8 mouse cellular contexts compared by ENCODE assay signal in the genomic region with DNA sequence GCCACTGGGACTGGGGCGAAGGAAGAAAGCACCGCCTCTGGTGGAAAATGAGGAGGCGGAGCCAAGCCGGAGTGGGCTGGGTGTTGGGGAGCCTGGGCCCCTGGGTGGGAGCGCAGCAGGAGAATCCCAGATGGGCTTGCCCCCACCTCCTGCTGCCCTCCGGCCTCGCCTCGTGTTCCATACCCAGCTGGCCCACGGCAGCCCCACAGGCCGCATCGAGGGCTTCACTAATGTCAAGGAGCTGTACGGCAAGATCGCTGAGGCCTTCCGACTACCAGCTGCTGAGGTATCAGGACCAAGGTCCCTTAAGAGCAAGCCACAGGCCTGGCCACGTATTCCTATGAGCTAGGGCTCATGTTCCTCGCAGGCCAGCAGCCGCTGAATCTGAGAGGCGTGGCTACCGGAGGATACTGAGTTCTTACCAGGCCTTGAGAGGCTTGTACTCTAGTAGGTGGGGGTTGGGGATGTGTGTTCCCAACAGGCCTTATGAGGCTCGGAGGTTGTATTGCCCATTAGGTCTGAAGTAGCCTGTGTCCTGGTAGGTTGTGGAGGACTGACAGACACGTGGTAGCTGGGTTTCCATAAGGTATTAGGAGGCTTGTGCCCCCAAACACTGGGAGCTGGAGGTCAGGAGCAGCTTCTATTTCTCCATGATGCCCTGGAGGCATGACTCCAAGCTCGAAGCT. TPM values are rescaled to one million over a fixed set of nuclear protein-coding genes. Genes with fewer than 3 reads are reported as not detected.
DNase-seq lines count a peak whose midpoint lies in the region; ATAC-seq and TF ChIP-seq lines count a peak whose summit lies in the region.

No protein-coding gene starts in this region.

- H3K4me1 ChIP-seq in E14TG2a.4 (replicated peaks; ENCODE audit: low read depth, low read length) = peaks cover 80% of the 10 kb centered on the region
- H3K4me1 ChIP-seq in hindbrain, embryonic 10.5 days (replicated peaks) = peaks cover 54% of the 10 kb centered on the region
- peaks cover 51% of the 10 kb centered on the region for H3K4me1 ChIP-seq in limb, embryonic 13.5 days
- H3K4me1 ChIP-seq in neural tube, embryonic 14.5 days (ENCODE audit: control insufficient read depth, insufficient read depth, low read length) = peaks cover 13% of the 10 kb centered on the region; the same call in 1 of the 2 replicates

- no peaks in the 10 kb centered on the region for H3K27me3 ChIP-seq in E14TG2a.4 (ENCODE audit: insufficient read depth, low read length)
- no peaks in the 10 kb centered on the region for H3K27me3 ChIP-seq in hindbrain, embryonic 10.5 days (ENCODE audit: insufficient read depth, poor library complexity, severe bottlenecking)
- no peaks in the 10 kb centered on the region for H3K27me3 ChIP-seq in limb, embryonic 13.5 days
- no peaks in the 10 kb centered on the region for H3K27me3 ChIP-seq in neural tube, embryonic 14.5 days (ENCODE audit: control insufficient read depth, insufficient read depth, low read length)

- 17% methylated on average over 22 of the region's 22 CpGs for WGBS in hindbrain, embryonic 10.5 days
- 11% methylated on average over 22 of the region's 22 CpGs for WGBS in limb, embryonic 13.5 days
- 15% methylated on average over 22 of the region's 22 CpGs for WGBS in neural tube, embryonic 14.5 days

- H3K36me3 ChIP-seq in E14TG2a.4 (ENCODE audit: insufficient read depth, low read length) = peaks cover 72% of the 10 kb centered on the region
- H3K36me3 ChIP-seq in hindbrain, embryonic 10.5 days = peaks cover 49% of the 10 kb centered on the region
- H3K36me3 ChIP-seq in limb, embryonic 13.5 days = peaks cover 29% of the 10 kb centered on the region
- H3K36me3 ChIP-seq in neural tube, embryonic 14.5 days (ENCODE audit: control insufficient read depth, insufficient read depth, low read length) = peaks cover 4% of the 10 kb centered on the region; the same call in 1 of the 2 replicates

- peak overlapping the region; percentile 57 for H3K27ac ChIP-seq in hindbrain, embryonic 10.5 days
- no peak overlapping the region for H3K27ac ChIP-seq in limb, embryonic 13.5 days
- H3K27ac ChIP-seq in neural tube, embryonic 14.5 days (ENCODE audit: low read depth, low read length) = no peak overlapping the region; the same call in 1 of the 2 replicates

- H3K4me3 ChIP-seq in E14TG2a.4 (replicated peaks; ENCODE audit: low read length) = peak overlapping the region; percentile 39
- H3K4me3 ChIP-seq in hindbrain, embryonic 10.5 days = peak overlapping the region; percentile 14; the same call in 1 of the 2 replicates
- H3K4me3 ChIP-seq in limb, embryonic 13.5 days = peak overlapping the region; percentile 26
- H3K4me3 ChIP-seq in neural tube, embryonic 14.5 days (ENCODE audit: low read depth, low read length) = no peak overlapping the region

- peak overlapping the region; percentile 55 for H3K9ac ChIP-seq in limb, embryonic 13.5 days
- H3K9ac ChIP-seq in neural tube, embryonic 14.5 days (replicated peaks; ENCODE audit: low read depth, low read length) = no peak overlapping the region

- TF ChIP-seq CTCF in E14TG2a.4 (conservative IDR thresholded peaks at IDR 0.05; ENCODE audit: low read length) = no peak

- DNase-seq in Muller cell, postnatal 12 days (ENCODE audit: inconsistent ontology term) = peak; percentile 23
- peak; percentile 46 for DNase-seq in hindbrain, embryonic 10.5 days (ENCODE audit: low spot score)
- no peak for DNase-seq in frontal cortex, postnatal 25 days (ENCODE audit: low spot score in 2 of 2)
- no peak for DNase-seq in layer of hippocampus, postnatal 14 days (ENCODE audit: low spot score in 2 of 2)
- no peak for DNase-seq in cerebellum, adult 9-10 months

- ATAC-seq in limb, embryonic 13.5 days (ENCODE audit: low FRiP score, low read depth) = peak; percentile 45; the same call in 1 of the 2 replicates
- ATAC-seq in neural tube, embryonic 14.5 days (ENCODE audit: low read depth) = no peak; the same call in 1 of the 2 replicates

- H3K4me2 ChIP-seq in limb, embryonic 13.5 days (replicated peaks) = peak overlapping the region; percentile 51
- H3K4me2 ChIP-seq in neural tube, embryonic 14.5 days (ENCODE audit: low read depth, low read length) = peak overlapping the region; percentile 11; the same call in 1 of the 2 replicates

- no peaks in the 10 kb centered on the region for H3K9me3 ChIP-seq in E14TG2a.4 (ENCODE audit: low read length)
- H3K9me3 ChIP-seq in hindbrain, embryonic 10.5 days = no peaks in the 10 kb centered on the region
- no peaks in the 10 kb centered on the region for H3K9me3 ChIP-seq in limb, embryonic 13.5 days
- H3K9me3 ChIP-seq in neural tube, embryonic 14.5 days (ENCODE audit: control insufficient read depth, low read length) = no peaks in the 10 kb centered on the region

RNA-seq across cellular contexts. Expression of a gene that starts 5.3 kb away (rescaled TPM):
- polyA plus RNA-seq in hindbrain, embryonic 10.5 days (2016; fragmentation: Nextera tagmentation; extraction: Ambion mirVana) = 0.58 and 0.62 TPM in 2 replicates
- polyA plus RNA-seq in limb, embryonic 13.5 days (2015; fragmentation: Nextera tagmentation; extraction: Ambion mirVana) = 0.89 and 1.2 TPM in 2 replicates
- polyA plus RNA-seq in neural tube, embryonic 14.5 days (2014; fragmentation: Nextera tagmentation; extraction: Ambion mirVana) = 0.71 and 1.4 TPM in 2 replicates
- total RNA-seq in layer of hippocampus, postnatal 14 days (2021) = 1 to 10 TPM; 1.3 to 1.9 TPM

RNA-seq across cellular contexts. Expression of a gene that starts 8.7 kb away (rescaled TPM):
- 221 and 240 TPM in 2 replicates for polyA plus RNA-seq in hindbrain, embryonic 10.5 days (2016; fragmentation: Nextera tagmentation; extraction: Ambion mirVana)
- polyA plus RNA-seq in limb, embryonic 13.5 days (2015; fragmentation: Nextera tagmentation; extraction: Ambion mirVana) = 163 and 167 TPM in 2 replicates
- 90.2 and 104 TPM in 2 replicates for polyA plus RNA-seq in neural tube, embryonic 14.5 days (2014; fragmentation: Nextera tagmentation; extraction: Ambion mirVana)
- 10 to 100 TPM; 77.9 to 78.5 TPM for total RNA-seq in layer of hippocampus, postnatal 14 days (2021)

RNA-seq across cellular contexts. Expression of a gene that starts 37.8 kb away (rescaled TPM):
- polyA plus RNA-seq in hindbrain, embryonic 10.5 days (2016; fragmentation: Nextera tagmentation; extraction: Ambion mirVana) = 28.2 and 29.9 TPM in 2 replicates
- polyA plus RNA-seq in limb, embryonic 13.5 days (2015; fragmentation: Nextera tagmentation; extraction: Ambion mirVana) = 28.7 and 29.8 TPM in 2 replicates
- 25.1 and 27.7 TPM in 2 replicates for polyA plus RNA-seq in neural tube, embryonic 14.5 days (2014; fragmentation: Nextera tagmentation; extraction: Ambion mirVana)
- total RNA-seq in layer of hippocampus, postnatal 14 days (2021) = 10 to 100 TPM; 53.6 TPM

RNA-seq across cellular contexts. Expression of a gene that starts 53.1 kb away (rescaled TPM):
- polyA plus RNA-seq in hindbrain, embryonic 10.5 days (2016; fragmentation: Nextera tagmentation; extraction: Ambion mirVana) = 71.9 and 84.2 TPM in 2 replicates
- 67.0 and 72.5 TPM in 2 replicates for polyA plus RNA-seq in limb, embryonic 13.5 days (2015; fragmentation: Nextera tagmentation; extraction: Ambion mirVana)
- polyA plus RNA-seq in neural tube, embryonic 14.5 days (2014; fragmentation: Nextera tagmentation; extraction: Ambion mirVana) = 54.3 and 55.2 TPM in 2 replicates
- total RNA-seq in layer of hippocampus, postnatal 14 days (2021) = 10 to 100 TPM; 31.8 to 33.7 TPM

RNA-seq across cellular contexts. Expression of a gene that starts 53.4 kb away (rescaled TPM):
- polyA plus RNA-seq in hindbrain, embryonic 10.5 days (2016; fragmentation: Nextera tagmentation; extraction: Ambion mirVana) = 714 and 783 TPM in 2 replicates
- 578 and 605 TPM in 2 replicates for polyA plus RNA-seq in limb, embryonic 13.5 days (2015; fragmentation: Nextera tagmentation; extraction: Ambion mirVana)
- 1,479 and 1,754 TPM in 2 replicates for polyA plus RNA-seq in neural tube, embryonic 14.5 days (2014; fragmentation: Nextera tagmentation; extraction: Ambion mirVana)
- 100 to 1,000 TPM; 521 to 544 TPM for total RNA-seq in layer of hippocampus, postnatal 14 days (2021)

Comparison
In these comparisons a context has a peak if more than half of its experiments do, and no peak if none do; other contexts are left out.
1. DNase-seq: peak in Muller cell, postnatal 12 days (single experiment) and hindbrain, embryonic 10.5 days (single experiment); none in frontal cortex, postnatal 25 days (0 of 2), layer of hippocampus, postnatal 14 days (0 of 2) and cerebellum, adult 9-10 months (single experiment).